8 mouse cellular contexts compared by ENCODE assay signal in genomic region chr14:20180751-20181162, GRCm38 (mm10). TPM values are rescaled to one million over a fixed set of nuclear protein-coding genes. Genes with fewer than 3 reads are reported as not detected.
DNase-seq lines count a peak whose midpoint lies in the region; ATAC-seq and TF ChIP-seq lines count a peak whose summit lies in the region.

No protein-coding gene starts in this region.

- no peak for TF ChIP-seq POLR2A in thymus, adult 2 months (IDR thresholded peaks at IDR 0.05; ENCODE audit: control insufficient read depth, extremely low read depth, insufficient read depth, low read length, poor library complexity)

- H3K4me1 ChIP-seq in thymus, adult 2 months (replicated peaks; ENCODE audit: control insufficient read depth, insufficient read depth, low read length) = peaks cover 41% of the 10 kb centered on the region
- H3K4me1 ChIP-seq in embryonic facial prominence, embryonic 13.5 days = peaks cover 51% of the 10 kb centered on the region
- H3K4me1 ChIP-seq in hindbrain, embryonic 12.5 days = peaks cover 45% of the 10 kb centered on the region
- peaks cover 8% of the 10 kb centered on the region; the same call in 1 of the 2 replicates for H3K4me1 ChIP-seq in neural tube, embryonic 14.5 days (ENCODE audit: control insufficient read depth, insufficient read depth, low read length)

- under 1% methylated on average over 24 of the region's 24 CpGs for WGBS in thymus, adult 2 months
- 0% methylated on average over 24 of the region's 24 CpGs for WGBS in embryonic facial prominence, embryonic 13.5 days
- WGBS in hindbrain, embryonic 12.5 days = under 1% methylated on average over 24 of the region's 24 CpGs
- under 1% methylated on average over 24 of the region's 24 CpGs for WGBS in neural tube, embryonic 14.5 days

- H3K4me3 ChIP-seq in thymus, adult 2 months (ENCODE audit: control insufficient read depth, insufficient read depth, low read length) = peak overlapping the region; percentile 99
- peak overlapping the region; percentile 56 for H3K4me3 ChIP-seq in embryonic facial prominence, embryonic 13.5 days
- peak overlapping the region; percentile 64 for H3K4me3 ChIP-seq in hindbrain, embryonic 12.5 days
- peak overlapping the region; percentile 51 for H3K4me3 ChIP-seq in neural tube, embryonic 14.5 days (ENCODE audit: low read depth, low read length)

- no peaks in the 10 kb centered on the region for H3K36me3 ChIP-seq in thymus, adult 2 months (ENCODE audit: control insufficient read depth, insufficient read depth, low read length)
- H3K36me3 ChIP-seq in embryonic facial prominence, embryonic 13.5 days = no peaks in the 10 kb centered on the region
- no peaks in the 10 kb centered on the region for H3K36me3 ChIP-seq in hindbrain, embryonic 12.5 days
- no peaks in the 10 kb centered on the region for H3K36me3 ChIP-seq in neural tube, embryonic 14.5 days (ENCODE audit: control insufficient read depth, insufficient read depth, low read length)

- DNase-seq in thymus, adult 2 months = no peak
- DNase-seq in thymus, postnatal 25 days = no peak
- DNase-seq in lung, adult 18-20 months = peak; percentile 49 to 66
- DNase-seq in layer of hippocampus, adult 11-12 months (ENCODE audit: low spot score) = no peak
- DNase-seq in cerebellum, adult 9-10 months = no peak

- H3K4me2 ChIP-seq in embryonic facial prominence, embryonic 13.5 days = peak overlapping the region; percentile 94
- peak overlapping the region; percentile 92 for H3K4me2 ChIP-seq in hindbrain, embryonic 12.5 days (replicated peaks)
- peak overlapping the region; percentile 89 for H3K4me2 ChIP-seq in neural tube, embryonic 14.5 days (ENCODE audit: low read depth, low read length)

- no peak overlapping the region for H3K27ac ChIP-seq in thymus, adult 2 months (ENCODE audit: control insufficient read depth, insufficient read depth, low read length)
- H3K27ac ChIP-seq in embryonic facial prominence, embryonic 13.5 days = no peak overlapping the region
- H3K27ac ChIP-seq in hindbrain, embryonic 12.5 days = no peak overlapping the region
- no peak overlapping the region for H3K27ac ChIP-seq in neural tube, embryonic 14.5 days (ENCODE audit: low read depth, low read length)

- no peaks in the 10 kb centered on the region for H3K9me3 ChIP-seq in embryonic facial prominence, embryonic 13.5 days
- no peaks in the 10 kb centered on the region for H3K9me3 ChIP-seq in hindbrain, embryonic 12.5 days (replicated peaks)
- H3K9me3 ChIP-seq in neural tube, embryonic 14.5 days (ENCODE audit: control insufficient read depth, low read length) = no peaks in the 10 kb centered on the region

- no peak for TF ChIP-seq CTCF in thymus, adult 2 months (IDR thresholded peaks at IDR 0.05; ENCODE audit: borderline replicate concordance, control insufficient read depth, extremely low read depth, insufficient read depth, low read length, poor library complexity)

- no peaks in the 10 kb centered on the region for H3K27me3 ChIP-seq in thymus, adult 2 months (ENCODE audit: control insufficient read depth, insufficient read depth, low read length)
- peaks cover 5% of the 10 kb centered on the region; the same call in 1 of the 2 replicates for H3K27me3 ChIP-seq in embryonic facial prominence, embryonic 13.5 days
- H3K27me3 ChIP-seq in hindbrain, embryonic 12.5 days = 0 out of 2 replicates have a peak, but pooled peaks cover 5% of the 10 kb centered on the region
- no peaks in the 10 kb centered on the region for H3K27me3 ChIP-seq in neural tube, embryonic 14.5 days (ENCODE audit: control insufficient read depth, insufficient read depth, low read length)

- ATAC-seq in embryonic facial prominence, embryonic 13.5 days (ENCODE audit: insufficient number of reproducible peaks, insufficient read depth, low FRiP score, low TSS enrichment, low read depth) = no peak
- peak; percentile 7; the same call in 1 of the 2 replicates for ATAC-seq in hindbrain, embryonic 12.5 days (ENCODE audit: low FRiP score)
- no peak for ATAC-seq in neural tube, embryonic 14.5 days (ENCODE audit: low read depth)

- H3K9ac ChIP-seq in embryonic facial prominence, embryonic 13.5 days = peak overlapping the region; percentile 67
- peak overlapping the region; percentile 56 for H3K9ac ChIP-seq in hindbrain, embryonic 12.5 days
- 0 out of 2 replicates have a peak overlapping the region, but pooled peaks have one; percentile 25 for H3K9ac ChIP-seq in neural tube, embryonic 14.5 days (replicated peaks; ENCODE audit: low read depth, low read length)

RNA-seq across cellular contexts. Expression of gene Kcnk5, which starts 0.9 kb away (rescaled TPM):
- polyA plus RNA-seq in thymus, adult 2 months (2012; rRNA removed) = 6.1 and 6.7 TPM in 2 replicates
- polyA plus RNA-seq in embryonic facial prominence, embryonic 13.5 days (2015; fragmentation: Nextera tagmentation; extraction: Ambion mirVana) = 4.9 and 5.0 TPM in 2 replicates
- 5.8 and 6.9 TPM in 2 replicates for polyA plus RNA-seq in hindbrain, embryonic 12.5 days (2016; fragmentation: Nextera tagmentation; extraction: Ambion mirVana)
- polyA plus RNA-seq in neural tube, embryonic 14.5 days (2014; fragmentation: Nextera tagmentation; extraction: Ambion mirVana) = 0.32 and 1.5 TPM in 2 replicates

RNA-seq across cellular contexts. Expression of gene Saysd1, which starts 42.4 kb away (rescaled TPM):
- polyA plus RNA-seq in thymus, adult 2 months (2012; rRNA removed) = 12.8 and 14.6 TPM in 2 replicates
- 12.0 and 18.7 TPM in 2 replicates for polyA plus RNA-seq in embryonic facial prominence, embryonic 13.5 days (2015; fragmentation: Nextera tagmentation; extraction: Ambion mirVana)
- 10.6 and 10.8 TPM in 2 replicates for polyA plus RNA-seq in hindbrain, embryonic 12.5 days (2016; fragmentation: Nextera tagmentation; extraction: Ambion mirVana)
- 15.5 and 16.0 TPM in 2 replicates for polyA plus RNA-seq in neural tube, embryonic 14.5 days (2014; fragmentation: Nextera tagmentation; extraction: Ambion mirVana)

Comparison
In these comparisons a context has a peak if more than half of its experiments do, and no peak if none do; other contexts are left out.
1. DNase-seq: peak in lung, adult 18-20 months (2 of 2); none in thymus, adult 2 months (single experiment), thymus, postnatal 25 days (single experiment), layer of hippocampus, adult 11-12 months (single experiment) and cerebellum, adult 9-10 months (single experiment).
2. Peak in every context shown above with its lines, with median percentiles within 50 percentile points of each other: H3K4me3 ChIP-seq, H3K4me2 ChIP-seq and H3K9ac ChIP-seq.